Mouse (Mus musculus): ENCODE measurements around the gene Olfr642.

Gene Olfr642

GRCm38 (mm10) chr7:104052566-104052965 lies at the start of gene Olfr642:
TSS of gene Olfr642 (minus strand) at chr7:104052666.
- DNase-seq = no peak

GRCm38 (mm10) chr7:104085365-104085764 lies 32.9 kb upstream of the Olfr642 start, which contains the start of gene Olfr645:
TSS of gene Olfr645 (minus strand) at chr7:104085465.
- DNase-seq = no peak

GRCm38 (mm10) chr7:104071769-104072168 lies 19.3 kb upstream of the Olfr642 start, which contains the start of gene Olfr644:
TSS of gene Olfr644 (minus strand) at chr7:104071869.
- DNase-seq = no peak

GRCm38 (mm10) chr7:104061345-104061744 lies 8.9 kb upstream of the Olfr642 start, which contains the start of gene 4930516K23Rik:
TSS of gene 4930516K23Rik (minus strand) at chr7:104061445.
- DNase-seq = no peak

GRCm38 (mm10) chr7:104059215-104059614 lies 6.7 kb upstream of the Olfr642 start:
- DNase-seq = no peak

- DNase-seq = no peak
Observed at GRCm38 (mm10) chr7:104050745-104051144, 1.7 kb downstream of the Olfr642 start.

- DNase-seq = no peak
Observed at GRCm38 (mm10) chr7:104035145-104035544, 17.3 kb downstream of the Olfr642 start, which contains the start of gene Olfr641. TSS of gene Olfr641 (plus strand) at chr7:104035445.

- DNase-seq = no peak
Observed at GRCm38 (mm10) chr7:104026978-104027377, 25.5 kb downstream of the Olfr642 start.

GRCm38 (mm10) chr7:104025473-104025872 lies 27.0 kb downstream of the Olfr642 start, which contains the start of gene Olfr640:
TSS of gene Olfr640 (minus strand) at chr7:104025573.
- no peak for DNase-seq

GRCm38 (mm10) chr7:104021651-104022050 lies 30.8 kb downstream of the Olfr642 start:
- no peak for DNase-seq

- no peak for DNase-seq
Observed at GRCm38 (mm10) chr7:104018953-104019352, 33.5 kb downstream of the Olfr642 start.

- no peak for DNase-seq
Observed at GRCm38 (mm10) chr7:104017203-104017602, 35.3 kb downstream of the Olfr642 start, which contains the start of gene Olfr639. TSS of gene Olfr639 (minus strand) at chr7:104017303.

GRCm38 (mm10) chr7:103999124-103999523 lies 53.3 kb downstream of the Olfr642 start:
- DNase-seq = no peak

GRCm38 (mm10) chr7:103998446-103998845 lies 54.0 kb downstream of the Olfr642 start, which contains the start of gene Olfr638:
TSS of gene Olfr638 (plus strand) at chr7:103998746.
- no peak for DNase-seq
